Comparison of ENCODE assay signal across 8 mouse cellular contexts in the genomic region with DNA sequence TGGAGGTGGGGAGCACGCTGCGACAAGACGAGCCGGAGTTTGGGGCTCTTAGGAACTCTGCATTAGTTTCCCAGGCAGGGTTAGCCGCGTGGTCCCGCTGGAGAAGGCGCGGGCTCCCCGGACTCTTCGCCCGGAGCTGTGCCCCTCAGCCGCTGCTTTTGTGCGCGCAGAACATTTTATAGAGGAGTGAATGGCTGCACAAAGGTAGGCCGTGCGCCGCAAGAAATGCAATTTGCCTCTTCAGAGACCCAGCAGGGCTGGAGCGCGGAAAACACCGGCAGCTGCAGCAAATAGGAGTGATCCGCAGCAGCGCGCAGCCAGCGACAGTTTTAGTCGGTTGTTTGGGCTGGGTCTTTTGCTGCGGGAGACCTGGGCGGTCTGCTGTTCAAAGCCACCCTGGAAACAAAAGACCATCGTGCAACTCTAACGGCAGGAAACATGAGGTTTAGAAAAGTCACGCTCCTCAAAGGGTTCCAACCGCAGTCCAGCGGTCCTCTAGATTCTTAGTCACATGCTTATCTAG. TPM values are rescaled to one million over a fixed set of nuclear protein-coding genes. Genes with fewer than 3 reads are reported as not detected.
DNase-seq lines count a peak whose midpoint lies in the region; ATAC-seq and TF ChIP-seq lines count a peak whose summit lies in the region.

A gene (minus strand): TSS at position 325 of the 523 bp plus-strand sequence.

- no peak for ATAC-seq in erythroid progenitor cell, adult 5-6 weeks (replicated peaks; ENCODE audit: low FRiP score, poor library complexity, severe bottlenecking)
- ATAC-seq in hindbrain, postnatal 0 days = no peak; the same call in 1 of the 2 replicates
- ATAC-seq in liver, postnatal 0 days = no peak
- ATAC-seq in stomach, embryonic 14.5 days (ENCODE audit: insufficient number of reproducible peaks, insufficient read depth, low FRiP score, low read depth) = no peak

- peak within 1 kb of the TSS; percentile 53 for H3K4me3 ChIP-seq in left cerebral cortex, adult 2 months
- H3K4me3 ChIP-seq in hindbrain, postnatal 0 days (ENCODE audit: low read length) = peak within 1 kb of the TSS; percentile 47
- H3K4me3 ChIP-seq in liver, postnatal 0 days (ENCODE audit: low read depth, low read length) = peak within 1 kb of the TSS; percentile 47
- H3K4me3 ChIP-seq in stomach, embryonic 14.5 days (ENCODE audit: low read depth, low read length) = peak within 1 kb of the TSS; percentile 33

- H3K4me2 ChIP-seq in hindbrain, postnatal 0 days (ENCODE audit: low read depth, low read length) = peak within 1 kb of the TSS; percentile 94
- peak within 1 kb of the TSS; percentile 73 for H3K4me2 ChIP-seq in liver, postnatal 0 days (ENCODE audit: low read depth, low read length)
- H3K4me2 ChIP-seq in stomach, embryonic 14.5 days (replicated peaks; ENCODE audit: low read depth, low read length) = peak within 1 kb of the TSS; percentile 62

- no peak for DNase-seq in left cerebral cortex, adult 2 months (ENCODE audit: extremely low spot score in 1 of 2, low spot score in 2 of 2)
- no peak for DNase-seq in left cerebral cortex, adult 11 months (ENCODE audit: low spot score)
- DNase-seq in adrenal gland, adult 2 months = peak; percentile 10
- DNase-seq in hindbrain, postnatal 0 days (ENCODE audit: low spot score) = peak; percentile 53
- no peak for DNase-seq in liver, postnatal 0 days
- DNase-seq in gastrocnemius, adult 8-10 months (ENCODE audit: low spot score in 2 of 2) = no peak

- H3K27me3 ChIP-seq in hindbrain, postnatal 0 days (ENCODE audit: insufficient read depth, low read length) = no peaks in the 10 kb centered on the region
- H3K27me3 ChIP-seq in liver, postnatal 0 days (ENCODE audit: insufficient read depth, low read length) = peaks cover 30% of the 10 kb centered on the region
- H3K27me3 ChIP-seq in stomach, embryonic 14.5 days (ENCODE audit: control insufficient read depth, insufficient read depth, low read length) = no peaks in the 10 kb centered on the region

- H3K27ac ChIP-seq in left cerebral cortex, adult 2 months = no peak within 1 kb of the TSS
- no peak within 1 kb of the TSS; the same call in 1 of the 2 replicates for H3K27ac ChIP-seq in hindbrain, postnatal 0 days
- no peak within 1 kb of the TSS for H3K27ac ChIP-seq in liver, postnatal 0 days (ENCODE audit: low read depth)
- no peak within 1 kb of the TSS for H3K27ac ChIP-seq in stomach, embryonic 14.5 days (ENCODE audit: low read length)

- no peak for TF ChIP-seq CTCF in left cerebral cortex, adult 2 months (IDR thresholded peaks at IDR 0.05)
- TF ChIP-seq CTCF in hindbrain, postnatal 0 days (IDR thresholded peaks at IDR 0.05; ENCODE audit: low read depth) = no peak
- no peak for TF ChIP-seq CTCF in liver, postnatal 0 days (IDR thresholded peaks at IDR 0.05; ENCODE audit: low read depth)

- no peaks in the 10 kb centered on the region for H3K36me3 ChIP-seq in hindbrain, postnatal 0 days (ENCODE audit: insufficient read depth, low read length)
- no peaks in the 10 kb centered on the region for H3K36me3 ChIP-seq in liver, postnatal 0 days (replicated peaks; ENCODE audit: insufficient read depth, low read length)
- H3K36me3 ChIP-seq in stomach, embryonic 14.5 days (ENCODE audit: control insufficient read depth, insufficient read depth, low read length) = no peaks in the 10 kb centered on the region

- peak within 1 kb of the TSS; percentile 43 for H3K9ac ChIP-seq in hindbrain, postnatal 0 days (replicated peaks; ENCODE audit: low read length)
- peak within 1 kb of the TSS; percentile 32; the same call in 1 of the 2 replicates for H3K9ac ChIP-seq in liver, postnatal 0 days (replicated peaks)
- H3K9ac ChIP-seq in stomach, embryonic 14.5 days (replicated peaks; ENCODE audit: low read depth, low read length) = peak within 1 kb of the TSS; percentile 25; the same call in 1 of the 2 replicates

- under 1% methylated on average over 33 of the region's 33 CpGs for WGBS in hindbrain, postnatal 0 days
- under 1% methylated on average over 33 of the region's 33 CpGs for WGBS in liver, postnatal 0 days (ENCODE audit: insufficient replicate concordance)
- WGBS in stomach, embryonic 14.5 days = 1% methylated on average over 33 of the region's 33 CpGs

- intact Hi-C loops in left cerebral cortex, adult 2 months (cut with DNase I) = no loop called here

- no peak for TF ChIP-seq EP300 in liver, postnatal 0 days (IDR thresholded peaks at IDR 0.05; ENCODE audit: low read depth)

- no peaks in the 10 kb centered on the region for H3K9me3 ChIP-seq in hindbrain, postnatal 0 days (ENCODE audit: low read length)
- peaks cover 4% of the 10 kb centered on the region; the same call in 1 of the 2 replicates for H3K9me3 ChIP-seq in liver, postnatal 0 days (ENCODE audit: low read length)
- peaks cover 3% of the 10 kb centered on the region; the same call in 1 of the 2 replicates for H3K9me3 ChIP-seq in stomach, embryonic 14.5 days (ENCODE audit: control insufficient read depth, low read depth, low read length)

- H3K4me1 ChIP-seq in hindbrain, postnatal 0 days (ENCODE audit: insufficient read depth, low read length) = no peaks in the 10 kb centered on the region; the same call in 1 of the 2 replicates
- H3K4me1 ChIP-seq in liver, postnatal 0 days (ENCODE audit: insufficient read depth) = 0 out of 2 replicates have a peak, but pooled peaks cover 3% of the 10 kb centered on the region
- H3K4me1 ChIP-seq in stomach, embryonic 14.5 days (ENCODE audit: control insufficient read depth, insufficient read depth, low read length) = no peaks in the 10 kb centered on the region

RNA-seq across cellular contexts. Expression of the gene that starts here (rescaled TPM):
- 10 to 100 TPM; 20.9 to 24.5 TPM for total RNA-seq in left cerebral cortex, adult 2 months (2021)
- 10 to 100 TPM; 18.8 to 40.5 TPM for total RNA-seq in adrenal gland, adult 2 months (2021)
- polyA plus RNA-seq in adrenal gland, adult 2 months (2012; rRNA removed) = 5.2 and 8.3 TPM in 2 replicates
- total RNA-seq in erythroid progenitor cell, adult 5-6 weeks (2015; ENCODE audit: low replicate concordance) = 92.2 and 116 TPM in 2 replicates
- 92.7 and 100 TPM in 2 replicates for total RNA-seq in erythroid progenitor cell, adult 5-6 weeks (2017; ENCODE audit: low replicate concordance)
- 14.5 and 18.4 TPM in 2 replicates for total RNA-seq in hindbrain, postnatal 0 days (2014; rRNA removed)
- polyA plus RNA-seq in hindbrain, postnatal 0 days (2015; fragmentation: Nextera tagmentation; extraction: Ambion mirVana) = 21.4 and 21.8 TPM in 2 replicates
- polyA plus RNA-seq in liver, postnatal 0 days (2015; fragmentation: Nextera tagmentation; extraction: Ambion mirVana) = 16.1 and 17.1 TPM in 2 replicates
- polyA plus RNA-seq in stomach, embryonic 14.5 days (2014; fragmentation: Nextera tagmentation; extraction: Ambion mirVana) = 23.3 and 26.3 TPM in 2 replicates
- 1 to 10 TPM; 3.5 to 5.9 (median 4.6) TPM for total RNA-seq in gastrocnemius, adult 8-10 months (2022)

Comparison
In these comparisons a context has a peak if more than half of its experiments do, and no peak if none do; other contexts are left out.
1. DNase-seq: peak in adrenal gland, adult 2 months (single experiment) and hindbrain, postnatal 0 days (single experiment); none in left cerebral cortex, adult 2 months (0 of 2), left cerebral cortex, adult 11 months (single experiment), liver, postnatal 0 days (single experiment) and gastrocnemius, adult 8-10 months (0 of 2).
2. Peak in every context shown above with its lines, with median percentiles within 50 percentile points of each other: H3K4me3 ChIP-seq, H3K4me2 ChIP-seq and H3K9ac ChIP-seq.